Mouse (Mus musculus): ENCODE measurements around the gene Mobp. TPM values are rescaled to one million over a fixed set of nuclear protein-coding genes. Genes with fewer than 3 reads are reported as not detected.

Gene Mobp
- total and polyA plus RNA-seq, 3 experiments, result 0.41 TPM; not detected in 2

DNA sequence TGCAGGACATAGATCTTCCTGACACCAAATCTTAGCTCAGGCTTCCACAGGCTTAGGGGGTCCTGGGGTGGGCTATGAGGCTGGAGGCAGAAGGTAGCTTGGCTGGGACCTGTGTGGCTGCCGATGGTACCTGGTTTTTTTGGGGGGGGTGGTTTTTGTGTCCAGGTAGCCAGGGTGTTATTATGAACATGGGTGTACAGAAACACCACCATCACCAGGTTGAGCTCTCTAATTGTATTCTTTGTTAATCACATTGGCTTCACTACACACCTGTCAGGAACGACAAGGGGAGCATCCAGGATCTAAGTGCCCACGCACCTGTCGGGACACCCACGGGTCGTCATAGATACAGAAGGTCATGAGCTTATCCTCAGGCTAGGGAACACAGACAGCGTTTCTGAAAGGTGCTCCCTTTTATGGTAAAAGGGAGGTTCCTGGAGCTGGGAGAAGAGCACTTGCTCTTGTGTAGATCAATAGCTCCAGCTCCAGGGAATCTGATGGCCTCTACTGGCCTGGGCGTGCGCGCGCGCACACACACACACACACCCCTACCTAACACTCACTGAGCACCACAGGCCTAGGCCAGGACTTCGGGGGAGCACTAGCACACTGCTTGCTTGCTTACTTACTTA, 14.9 kb upstream of the Mobp start:
- no peak for DNase-seq

DNA sequence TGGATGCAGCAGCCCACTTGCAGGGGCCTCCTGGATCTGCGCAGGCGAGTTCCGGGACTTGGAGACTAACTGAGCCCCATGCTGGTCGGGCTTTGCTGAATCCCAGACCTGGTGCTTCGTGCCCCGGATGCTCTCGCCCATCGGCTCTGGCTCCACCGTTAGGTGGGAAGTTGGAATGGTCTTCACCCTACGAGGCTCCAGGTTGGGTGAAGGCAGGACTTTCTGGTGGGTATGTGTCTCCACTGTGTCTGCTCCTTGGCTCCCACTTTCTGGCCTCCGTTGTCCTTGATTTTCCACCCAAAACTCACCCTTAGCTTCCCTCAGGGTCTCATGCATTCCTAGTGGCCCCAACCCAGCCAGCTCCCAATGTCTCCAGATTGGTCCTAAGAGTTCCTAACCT, 14.1 kb upstream of the Mobp start:
- DNase-seq, result no peak

DNA sequence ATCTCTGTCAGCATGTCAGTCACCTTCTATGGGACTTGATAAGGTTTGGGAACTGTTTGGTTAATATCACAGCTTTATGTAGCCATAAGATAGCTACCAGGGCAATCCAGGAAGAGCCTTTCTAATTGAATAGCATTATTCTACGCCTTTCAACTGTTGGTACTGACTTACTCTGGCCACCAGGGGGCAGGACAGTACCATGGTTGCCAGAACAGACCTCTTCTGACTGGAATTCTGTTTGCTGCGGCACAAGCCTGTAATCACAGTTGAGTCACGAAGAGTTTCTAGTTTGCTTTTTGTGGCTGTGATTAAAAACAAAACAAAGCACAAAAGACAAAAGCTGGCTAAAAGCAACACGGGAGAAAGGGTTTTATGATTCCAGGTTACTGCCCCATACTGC, 8.9 kb upstream of the Mobp start:
- DNase-seq, result peak; percentile 75

DNA sequence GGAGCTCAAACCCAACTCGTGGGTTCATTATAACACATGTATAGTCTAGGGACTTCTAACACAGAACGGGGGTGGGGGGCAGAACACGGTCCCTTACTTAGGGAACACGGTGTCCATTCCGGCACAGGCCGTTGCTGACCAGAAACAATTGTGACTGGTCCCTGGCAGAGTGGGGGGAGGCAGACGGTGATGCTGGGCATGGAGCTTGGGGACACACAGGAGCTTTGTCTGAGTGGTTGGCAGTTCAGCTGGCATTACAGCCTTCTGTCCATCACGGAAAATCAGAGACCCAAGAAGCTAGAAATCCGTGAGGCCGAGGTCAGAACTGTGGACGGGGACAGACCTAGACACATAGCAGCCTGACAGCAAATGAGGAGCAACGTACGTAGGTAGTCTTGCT, 5.0 kb upstream of the Mobp start:
- DNase-seq, result no peak

DNA sequence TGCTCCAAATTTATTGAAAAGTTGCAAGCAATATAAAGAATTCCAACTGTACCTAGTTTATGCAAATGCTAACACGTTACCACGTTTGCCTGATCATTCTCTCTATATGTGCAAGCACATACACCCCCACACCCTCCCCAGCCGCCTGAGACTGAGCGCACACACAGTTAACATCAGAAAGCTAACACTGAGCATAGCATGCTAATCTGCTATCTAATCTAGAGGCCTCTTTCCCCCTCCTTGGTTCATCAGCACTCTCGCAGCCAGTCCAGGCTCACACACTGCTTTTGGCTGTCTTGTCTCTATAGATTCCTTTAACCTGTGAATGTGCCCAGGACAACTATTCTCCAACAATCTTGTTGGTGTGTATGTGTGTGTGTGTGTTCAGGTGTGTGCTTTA, 1.6 kb downstream of the Mobp start:
- DNase-seq, result no peak

DNA sequence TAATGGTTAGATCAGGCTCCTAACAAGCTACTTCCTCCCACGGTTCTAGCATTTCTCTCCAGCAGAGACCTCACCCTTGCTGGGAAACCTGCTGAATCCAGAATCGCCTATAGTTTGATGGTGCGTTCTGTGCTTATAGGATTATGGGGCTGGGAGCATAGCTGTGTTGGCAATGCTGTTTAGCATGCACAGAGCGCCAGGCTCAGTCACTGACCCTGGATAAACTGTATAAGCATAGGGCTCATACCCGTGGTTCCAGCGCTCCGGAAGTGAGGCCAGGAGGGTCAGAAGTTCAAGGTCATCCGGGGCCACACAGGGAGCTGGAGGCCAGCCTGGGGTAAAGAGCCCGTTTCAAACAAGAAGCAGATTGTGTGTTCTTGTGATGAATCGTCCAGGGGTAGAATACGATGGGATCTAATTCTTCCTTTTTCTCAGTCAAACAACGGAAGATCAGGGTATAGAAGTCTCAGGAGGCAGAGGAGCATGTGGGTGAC, 2.4 kb downstream of the Mobp start:
- no peak for DNase-seq

DNA sequence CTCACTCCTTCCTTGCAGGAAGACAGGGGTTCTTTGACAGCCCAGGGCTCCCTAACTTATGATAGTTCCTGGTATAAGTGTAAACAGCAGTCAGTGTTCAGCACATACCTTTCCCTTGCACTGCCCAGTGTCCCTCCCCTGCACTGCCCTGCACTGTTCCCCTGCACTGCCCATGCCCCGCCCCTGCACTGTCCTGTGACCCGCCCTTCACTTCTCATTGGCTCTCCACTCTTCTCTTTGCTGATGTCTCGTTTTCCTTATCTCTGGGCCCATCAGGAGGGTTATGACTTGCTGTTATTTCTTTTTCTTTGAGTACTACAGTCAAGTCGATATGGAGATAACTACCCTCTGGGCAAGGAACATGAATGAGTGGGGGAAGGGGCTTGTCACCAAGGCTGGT, 8.5 kb downstream of the Mobp start:
- no peak for DNase-seq

DNA sequence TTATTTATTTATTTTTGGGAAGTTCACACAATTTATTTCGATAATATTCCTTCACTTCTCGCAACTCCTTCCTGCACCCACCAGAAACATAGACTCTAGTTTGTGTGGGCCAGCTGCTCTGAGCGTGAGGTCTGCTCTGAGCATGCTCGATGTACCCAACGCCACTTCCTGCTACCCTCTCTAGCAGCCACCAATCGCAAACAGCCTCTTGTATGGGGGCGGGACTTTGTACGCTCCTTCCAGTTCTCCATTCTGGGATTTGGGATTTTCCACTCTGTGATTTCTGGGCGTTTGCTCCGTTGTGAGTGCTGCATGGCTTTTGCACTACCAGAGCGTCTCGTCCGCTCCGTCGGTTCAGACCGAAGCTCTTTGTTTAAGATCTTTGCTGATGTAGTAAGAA, 14.4 kb downstream of the Mobp start:
- no peak for DNase-seq

DNA sequence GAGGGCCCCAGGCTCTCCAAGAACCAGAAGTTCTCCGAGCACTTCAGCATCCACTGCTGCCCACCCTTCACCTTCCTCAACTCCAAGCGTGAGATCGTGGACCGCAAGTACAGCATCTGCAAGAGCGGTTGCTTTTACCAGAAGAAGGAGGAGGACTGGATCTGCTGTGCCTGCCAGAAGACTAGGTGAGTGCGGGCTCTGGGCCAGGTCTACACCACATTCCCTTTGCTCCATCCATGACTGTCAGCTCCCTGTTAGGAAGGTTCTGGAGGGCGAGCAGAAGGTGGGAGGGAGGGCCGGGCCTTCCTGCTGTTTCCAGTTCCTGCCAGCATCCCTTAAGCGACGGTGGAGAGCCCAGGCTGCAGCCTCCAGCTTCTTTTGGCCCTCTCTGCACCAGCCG, 18.3 kb downstream of the Mobp start:
- no peak for DNase-seq

DNA sequence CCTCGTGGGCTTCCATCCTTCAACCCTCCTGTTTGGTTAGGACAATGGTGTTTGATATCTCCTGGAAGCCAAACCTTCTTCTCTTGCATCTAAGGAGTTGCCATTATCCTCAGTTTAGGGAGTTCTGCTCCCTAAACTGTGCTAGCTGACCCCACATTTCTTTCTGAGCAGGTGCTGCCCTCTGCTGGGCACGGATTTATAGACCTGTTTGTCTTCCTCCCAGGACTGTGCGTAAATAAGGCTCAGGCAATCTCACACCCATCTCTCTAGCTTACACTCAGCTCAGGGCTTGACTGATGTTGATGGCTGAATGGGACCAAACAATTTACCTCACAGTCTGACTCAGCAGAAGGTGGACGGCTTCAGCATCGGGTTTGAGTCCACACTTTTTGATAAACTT, 21.8 kb downstream of the Mobp start:
- DNase-seq, result peak; percentile 75

DNA sequence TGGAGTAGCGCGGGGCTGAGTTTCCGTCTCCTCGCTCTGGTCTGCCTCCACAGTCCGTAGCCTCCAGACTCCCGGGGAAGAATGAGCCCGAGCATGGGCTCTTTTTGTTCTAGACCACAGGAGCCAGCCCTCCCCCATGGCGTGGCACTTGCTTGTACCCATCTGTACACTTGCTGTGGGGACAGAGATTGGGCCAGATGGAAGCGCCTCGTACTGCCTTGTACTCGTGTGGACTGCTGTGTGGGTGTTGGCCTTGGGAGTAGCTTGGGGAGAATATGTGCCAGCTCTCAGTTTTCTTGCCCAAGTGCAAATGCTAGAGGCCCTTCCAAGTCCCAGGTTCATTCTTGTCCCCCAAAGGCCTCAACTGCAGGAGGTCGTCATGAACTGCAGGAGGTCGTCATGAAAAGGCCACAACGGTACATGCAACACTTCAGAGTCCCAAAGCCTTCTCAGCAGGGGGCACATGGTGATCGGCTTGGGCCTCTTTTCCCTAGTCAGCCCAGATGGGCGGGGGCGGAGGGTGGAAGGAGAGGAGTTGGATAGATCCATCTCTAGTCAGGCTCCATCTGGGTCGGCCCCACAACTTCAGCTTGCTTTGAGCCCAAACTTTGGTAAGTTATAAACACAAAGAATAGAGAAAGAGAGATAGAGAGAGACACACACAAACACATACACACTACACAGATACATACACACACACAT, 25.1 kb downstream of the Mobp start:
- no peak for DNase-seq

DNA sequence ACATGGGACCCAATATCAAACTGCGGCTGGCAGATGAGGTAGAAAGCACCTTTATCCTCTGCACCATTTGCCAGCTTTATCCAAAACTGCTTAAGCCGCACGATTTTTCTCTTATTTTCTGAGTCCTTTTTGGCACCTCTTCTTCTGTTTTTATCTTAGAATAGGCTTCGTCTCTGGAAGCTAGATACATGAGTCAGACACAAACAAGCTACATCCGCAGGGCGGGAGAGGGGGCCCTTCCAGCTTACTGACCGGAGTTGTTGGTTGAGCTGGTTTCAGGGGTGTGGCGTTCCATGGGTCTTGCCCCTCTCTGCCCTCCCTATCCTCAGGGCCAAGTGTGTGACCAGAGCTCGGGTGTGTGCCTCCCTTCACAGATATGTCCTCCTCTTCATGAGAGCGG, 29.3 kb downstream of the Mobp start:
- no peak for DNase-seq

DNA sequence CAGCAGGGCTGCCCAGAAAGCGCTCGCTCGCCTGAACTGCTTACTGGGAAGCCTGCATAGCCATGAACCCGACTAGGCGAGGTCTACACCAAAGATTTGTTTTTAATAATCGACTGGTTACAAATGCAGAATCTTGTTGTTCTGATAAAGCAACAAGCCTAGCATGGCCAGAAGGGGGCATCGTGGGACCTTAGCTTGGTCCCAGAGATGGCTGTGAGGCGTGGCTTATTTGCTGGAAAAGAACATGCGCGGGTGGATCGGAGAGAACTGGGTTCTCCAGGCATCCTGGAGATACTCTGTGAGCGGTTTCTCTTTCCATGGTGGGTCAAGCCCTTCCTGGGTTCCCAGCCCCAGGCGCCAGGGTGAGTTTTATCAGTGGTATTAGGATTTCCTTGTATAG, 35.0 kb downstream of the Mobp start:
- peak; percentile 38 for DNase-seq

DNA sequence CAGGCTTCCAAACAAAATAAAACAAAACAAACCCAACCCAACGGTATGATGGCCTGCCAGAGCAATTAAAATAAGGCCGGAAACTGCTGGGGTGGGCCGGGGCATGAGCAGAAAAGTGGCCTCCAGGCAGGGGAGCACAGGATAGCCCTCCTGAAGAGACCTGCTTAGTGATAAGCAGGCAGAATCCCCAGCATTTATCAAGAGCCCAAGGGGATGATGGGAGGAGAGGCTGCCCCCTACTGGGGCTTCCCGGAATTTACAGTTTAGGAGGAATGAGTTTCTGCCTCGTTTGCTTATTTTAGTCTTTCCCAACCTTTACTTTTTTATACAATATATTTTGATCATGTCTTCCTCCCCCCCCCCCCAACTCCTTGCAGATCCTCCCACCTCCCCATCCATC, 37.3 kb downstream of the Mobp start:
- DNase-seq, result no peak

DNA sequence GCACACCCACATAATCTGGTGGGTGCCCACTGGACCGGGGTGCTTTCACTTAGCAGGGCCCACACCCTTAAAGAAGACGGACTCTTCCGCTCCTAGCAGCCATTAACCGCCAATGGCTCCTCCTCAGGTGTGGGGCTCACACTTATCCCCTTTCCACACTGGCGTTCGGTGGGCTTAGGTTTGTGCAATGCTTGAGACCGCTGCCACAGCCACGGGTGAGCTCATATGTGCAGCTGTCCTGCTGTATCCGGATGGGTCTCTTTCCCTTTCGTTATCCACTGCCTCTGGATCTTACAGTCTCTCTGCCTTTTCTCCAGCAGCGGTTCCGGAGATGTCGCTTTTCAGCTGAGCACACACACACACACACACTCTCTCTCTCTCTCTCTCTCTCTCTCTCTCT, 41.4 kb downstream of the Mobp start:
- no peak for DNase-seq

DNA sequence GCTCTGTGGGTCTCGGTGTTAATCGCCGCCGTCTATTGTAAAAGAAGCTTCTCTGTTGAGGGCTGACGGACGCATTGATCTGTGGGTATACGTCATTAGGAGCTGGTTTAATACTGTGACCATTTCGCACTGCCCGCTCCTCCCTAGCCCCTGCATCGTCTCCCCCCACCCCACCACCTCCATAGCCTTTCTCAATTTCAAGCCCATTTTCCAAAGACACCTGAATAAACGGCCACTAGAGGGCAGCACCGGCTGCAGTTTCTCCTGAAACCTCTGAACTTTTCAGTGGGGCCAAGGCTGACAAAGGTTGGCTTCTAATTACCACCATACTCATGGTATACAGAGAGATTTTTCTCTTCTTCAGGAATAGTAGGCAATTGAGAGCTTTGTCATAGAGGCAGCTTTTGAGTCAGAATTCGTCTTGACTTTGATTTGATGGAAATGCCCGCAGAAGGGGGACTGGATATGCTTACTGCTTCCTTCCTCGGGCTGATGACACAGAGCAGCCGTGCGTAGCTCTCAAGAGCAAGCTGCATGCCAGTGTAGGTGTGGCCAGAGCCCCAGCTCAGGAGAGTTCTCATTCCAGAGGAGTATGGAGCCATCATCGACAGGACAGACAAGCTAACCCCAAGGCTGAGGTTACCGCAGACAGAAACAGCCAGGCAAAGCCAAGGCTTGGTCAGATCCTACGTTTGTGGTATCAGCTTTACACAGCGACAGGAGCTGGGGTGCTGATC, 42.0 kb downstream of the Mobp start:
- peak; percentile 65 for DNase-seq

DNA sequence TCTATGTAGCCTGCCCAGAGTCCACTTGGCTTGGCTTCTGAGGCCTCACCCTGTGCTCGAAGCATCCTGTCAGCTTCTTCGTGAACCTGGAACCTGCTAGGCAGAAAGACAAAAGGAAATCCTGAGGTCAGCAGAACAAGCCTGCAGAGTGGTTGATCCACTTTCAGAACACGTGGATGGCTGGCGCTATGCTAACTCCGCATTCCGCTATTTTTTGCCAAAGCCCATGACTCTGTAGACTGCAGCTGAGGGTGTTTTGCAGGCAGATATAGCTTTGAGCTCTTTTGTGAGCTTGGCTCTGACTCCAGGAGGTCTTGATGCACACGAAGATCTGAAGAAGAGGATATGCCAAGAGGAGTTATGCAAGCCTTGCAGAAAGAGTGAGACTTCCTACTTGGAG, 43.2 kb downstream of the Mobp start:
- no peak for DNase-seq

DNA sequence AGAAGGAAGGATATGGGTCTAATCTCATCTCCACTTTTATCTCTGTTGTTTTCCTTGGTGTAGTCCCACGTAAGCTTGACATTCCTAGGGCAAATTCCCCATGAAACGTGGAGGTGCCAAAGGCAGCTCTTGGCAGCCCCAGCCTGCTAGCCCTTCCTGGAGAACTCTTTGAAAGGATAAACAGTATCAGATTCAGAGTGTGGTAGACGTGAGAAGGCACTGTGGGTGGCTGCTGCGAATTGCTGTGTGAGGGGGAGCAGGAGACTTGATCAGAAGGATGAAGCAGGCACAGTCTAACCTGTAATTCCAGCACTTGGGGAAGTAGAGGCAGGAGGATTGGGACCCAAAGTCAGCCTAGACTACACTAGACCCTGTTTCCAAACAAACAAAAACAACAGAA, 51.4 kb downstream of the Mobp start:
- DNase-seq, result no peak

DNA sequence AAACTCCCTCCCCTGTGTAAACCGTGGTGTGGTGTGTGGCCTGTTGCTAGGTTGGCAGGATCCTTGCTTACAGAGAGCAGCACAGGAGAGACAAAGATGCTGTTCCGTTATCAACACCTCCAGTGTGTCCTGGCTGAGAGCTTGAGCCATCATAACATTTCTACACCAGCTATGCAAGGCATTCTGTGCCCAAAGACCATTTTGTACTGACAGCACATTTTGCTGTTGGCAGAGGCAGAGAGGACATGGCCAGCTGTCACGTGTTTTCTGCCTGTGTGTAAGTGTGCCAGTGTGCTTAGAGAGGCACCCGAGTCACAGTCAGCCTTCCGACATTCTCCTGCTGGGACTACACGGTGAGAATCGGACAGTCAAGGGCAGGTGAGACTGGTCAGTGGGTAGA, 52.2 kb downstream of the Mobp start:
- no peak for DNase-seq

DNA sequence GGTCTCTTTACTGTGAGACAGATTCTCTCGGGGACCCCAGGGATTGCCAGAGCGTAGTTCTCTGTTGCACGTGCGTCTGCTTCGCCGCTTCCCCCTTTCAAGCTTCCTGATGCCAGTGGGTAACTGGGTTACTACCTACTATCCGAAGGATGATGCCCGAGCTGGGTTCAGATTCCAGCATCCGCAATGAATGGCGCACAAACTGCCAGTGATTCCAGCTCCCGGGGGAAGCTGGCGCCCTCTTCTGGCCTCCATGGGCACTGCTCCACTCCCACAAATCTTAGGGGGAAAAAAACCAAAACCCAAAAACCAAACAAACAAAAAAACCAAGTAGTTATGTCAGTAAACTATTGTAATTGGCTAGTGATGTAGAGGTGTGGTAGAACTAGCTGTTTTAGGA, 53.2 kb downstream of the Mobp start:
- no peak for DNase-seq

DNA sequence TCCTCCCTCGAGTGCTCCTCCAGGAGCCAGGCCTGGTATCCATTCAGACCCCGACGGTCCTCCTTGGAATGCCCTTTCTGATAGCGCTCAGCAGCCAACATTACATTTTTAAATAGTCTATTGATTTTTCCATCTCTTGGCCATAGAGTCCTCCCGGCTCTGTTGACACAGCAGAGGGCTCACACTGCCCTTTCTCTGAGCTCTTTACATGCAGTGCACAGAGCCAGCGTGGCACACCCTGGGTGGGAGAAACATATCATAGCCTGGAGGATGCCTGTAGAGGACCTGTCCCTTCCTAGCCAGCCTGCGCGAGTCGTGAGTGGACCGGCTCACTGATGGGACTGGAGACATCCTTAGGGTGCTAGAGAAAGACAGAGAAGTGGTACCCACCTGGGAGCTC, 54.4 kb downstream of the Mobp start:
- no peak for DNase-seq

DNA sequence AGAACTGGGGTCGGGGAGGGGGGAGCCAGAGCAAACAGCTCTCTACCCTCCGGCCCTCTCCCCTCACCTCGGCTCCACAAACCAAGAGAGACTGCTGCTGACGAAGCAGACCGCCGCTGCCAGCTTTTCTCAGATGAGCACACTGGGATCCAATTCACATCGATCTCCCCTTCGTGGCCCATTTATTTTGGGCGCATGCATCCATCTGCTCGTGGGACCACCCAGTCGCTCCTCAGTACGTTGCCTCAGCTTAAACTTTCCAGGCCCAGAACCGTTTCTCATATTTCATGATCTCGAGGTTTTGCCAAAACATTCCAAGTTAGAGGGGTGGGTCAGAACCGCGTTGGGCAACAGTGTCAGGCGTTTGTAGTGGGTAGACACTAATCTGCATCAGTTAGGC, 57.4 kb downstream of the Mobp start:
- DNase-seq, result no peak

DNA sequence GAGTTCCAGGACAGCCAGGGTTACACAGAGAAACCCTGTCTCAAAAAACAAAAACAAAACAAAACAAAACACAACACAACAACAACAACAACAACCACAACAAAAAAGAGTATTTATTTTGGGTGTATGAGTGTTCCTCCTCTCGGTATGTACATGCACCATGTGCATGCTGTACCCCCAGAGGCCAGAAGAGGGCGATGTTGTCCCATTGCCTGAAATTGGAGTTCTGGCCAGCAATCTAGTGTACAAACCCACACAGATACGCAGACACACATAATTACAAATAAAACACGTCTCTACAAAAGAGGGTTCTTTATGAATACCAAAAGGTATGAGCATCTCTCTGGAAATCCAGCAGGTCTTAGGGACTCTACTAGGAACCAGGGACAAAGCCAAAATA, 60.6 kb downstream of the Mobp start:
- peak; percentile 5 for DNase-seq

DNA sequence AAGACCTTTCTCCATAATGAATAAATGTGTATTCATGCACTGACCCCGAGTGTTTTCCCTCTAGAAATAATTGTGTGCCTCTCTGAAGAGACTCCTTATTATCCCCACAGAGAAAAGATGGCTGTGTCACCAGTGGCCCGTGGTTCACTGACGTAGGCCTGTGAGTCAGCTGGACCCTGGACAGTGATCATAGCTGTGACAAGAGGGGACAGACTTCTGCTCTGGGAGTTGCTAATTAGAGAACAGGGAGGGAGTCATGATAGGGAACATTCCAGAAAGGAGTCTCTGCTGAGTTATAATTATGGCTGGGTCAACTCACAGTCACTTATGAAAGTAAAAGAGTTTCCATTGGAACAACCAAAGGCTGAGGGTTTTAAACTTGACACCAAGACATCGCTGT, 61.4 kb downstream of the Mobp start:
- no peak for DNase-seq

All from adrenal gland, adult 2 months (tissue).